Mouse (Mus musculus): ENCODE data around the gene Cdkal1. TPM values are rescaled to one million over a fixed set of nuclear protein-coding genes. Genes with fewer than 3 reads are reported as not detected.

Gene Cdkal1
- polyA plus RNA-seq (2015; fragmentation: Nextera tagmentation; extraction: Ambion mirVana): 11.8 and 12.7 TPM in 2 replicates

DNA sequence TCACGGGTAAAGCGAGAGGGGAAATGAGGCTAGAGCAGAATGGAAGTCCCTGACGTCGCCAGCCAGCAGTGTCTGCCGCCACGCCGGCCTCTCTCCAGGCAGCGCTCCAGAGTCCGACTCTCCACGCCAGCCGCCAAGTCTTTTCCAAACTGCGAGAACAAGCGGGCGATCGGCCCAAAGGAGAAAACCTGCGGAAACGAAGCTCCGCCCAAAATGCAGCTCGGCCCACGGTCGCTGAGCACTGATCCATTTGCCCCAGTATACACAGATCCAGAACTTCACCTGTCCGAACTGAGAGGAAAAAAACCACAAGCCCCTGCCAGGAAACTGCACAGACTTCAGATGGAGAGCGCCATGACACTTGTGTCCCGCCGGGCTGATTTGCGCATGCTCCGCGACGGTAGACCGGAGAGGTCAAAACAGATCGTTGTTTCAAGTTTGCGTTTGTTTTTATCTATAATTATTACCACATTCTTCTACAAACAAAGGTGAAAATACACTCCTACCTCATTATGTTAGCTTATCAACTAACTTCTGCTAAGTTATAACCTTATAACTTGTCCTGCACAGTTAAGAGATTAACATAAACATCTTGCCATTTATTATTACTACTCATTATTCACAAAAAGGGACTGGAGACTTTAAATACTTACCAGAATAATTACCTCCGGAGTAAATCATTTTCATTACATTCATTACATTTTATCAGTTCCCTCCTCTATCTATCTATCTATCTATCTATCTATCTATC lies at the start of gene Cdkal1:
TSS of gene Cdkal1 (minus strand) at position 394 of the 751 bp plus-strand sequence.

Other genes starting within 250 kb of the Cdkal1 start
- gene E2f3, start 130.4 kb upstream of the Cdkal1 start, polyA plus RNA-seq (2015; fragmentation: Nextera tagmentation; extraction: Ambion mirVana): 5.1 and 5.9 TPM in 2 replicates